ENCODE assay signal across 16 mouse cellular contexts in genomic region chr1:155568133-155568532, GRCm38 (mm10). TPM values are rescaled to one million over a fixed set of nuclear protein-coding genes. Genes with fewer than 3 reads are reported as not detected.
A peak's percentile ranks its signal among the peaks of the same experiment; 100 is the strongest.
DNase-seq lines count a peak whose midpoint lies in the region; ATAC-seq and TF ChIP-seq lines count a peak whose summit lies in the region.
"Had no signal": no experiment of that assay in that cellular context is flagged by ENCODE, and none has a peak within 500 bp of the region (broad histone marks: within the 10 kb centered on the region; RNA-seq: fewer than 3 reads in every experiment).

No protein-coding gene starts in this region.

- no peak overlapping the region for H3K27ac ChIP-seq in forebrain, postnatal 0 days (ENCODE audit: low read depth, low read length)
- H3K27ac ChIP-seq in forebrain, embryonic 15.5 days (replicated peaks): no peak overlapping the region
- no peak overlapping the region for H3K27ac ChIP-seq in liver, embryonic 14.5 days

- H3K27me3 ChIP-seq in forebrain, postnatal 0 days (ENCODE audit: insufficient read depth, low read length): no peaks in the 10 kb centered on the region
- H3K27me3 ChIP-seq in forebrain, embryonic 15.5 days: no peaks in the 10 kb centered on the region
- no peaks in the 10 kb centered on the region for H3K27me3 ChIP-seq in liver, embryonic 14.5 days (ENCODE audit: control insufficient read depth, insufficient read depth, low read length)
- H3K27me3 ChIP-seq in E14TG2a.4 (ENCODE audit: insufficient read depth, low read length): no peaks in the 10 kb centered on the region

- 95% methylated on average over 9 of the region's 9 CpGs for WGBS in forebrain, postnatal 0 days
- 96% methylated on average over 9 of the region's 9 CpGs for WGBS in forebrain, embryonic 15.5 days
- 86% methylated on average over 9 of the region's 9 CpGs for WGBS in liver, embryonic 14.5 days (ENCODE audit: insufficient replicate concordance)

- TF ChIP-seq CTCF in forebrain, postnatal 0 days (IDR thresholded peaks at IDR 0.05; ENCODE audit: low read depth): peak; percentile 30; the same call in 1 of the 2 replicates
- TF ChIP-seq CTCF in liver, embryonic 14.5 days (IDR thresholded peaks at IDR 0.05; ENCODE audit: low read depth): peak; percentile 35
- TF ChIP-seq CTCF in E14TG2a.4 (conservative IDR thresholded peaks at IDR 0.05; ENCODE audit: low read length): peak; percentile 88

- ATAC-seq in forebrain, postnatal 0 days: no peak
- no peak for ATAC-seq in forebrain, embryonic 15.5 days (replicated peaks)
- ATAC-seq in liver, embryonic 14.5 days (ENCODE audit: insufficient read depth): no peak
- peak; percentile 55; the same call in 1 of the 2 replicates for ATAC-seq in erythroblast, adult 5-6 weeks (replicated peaks; ENCODE audit: low FRiP score, poor library complexity, severe bottlenecking)

- H3K4me1 ChIP-seq in forebrain, postnatal 0 days (ENCODE audit: insufficient read depth): no peaks in the 10 kb centered on the region
- H3K4me1 ChIP-seq in forebrain, embryonic 15.5 days: no peaks in the 10 kb centered on the region
- H3K4me1 ChIP-seq in liver, embryonic 14.5 days (replicated peaks; ENCODE audit: control insufficient read depth in 2 of 2, insufficient read depth in 2 of 2, low read length in 1 of 2): no peaks in the 10 kb centered on the region
- no peaks in the 10 kb centered on the region for H3K4me1 ChIP-seq in E14TG2a.4 (replicated peaks; ENCODE audit: low read depth, low read length)

- no peak overlapping the region for H3K9ac ChIP-seq in forebrain, postnatal 0 days
- H3K9ac ChIP-seq in forebrain, embryonic 15.5 days (replicated peaks): no peak overlapping the region
- no peak overlapping the region for H3K9ac ChIP-seq in liver, embryonic 14.5 days (replicated peaks)

- peaks cover 24% of the 10 kb centered on the region for H3K36me3 ChIP-seq in forebrain, postnatal 0 days (ENCODE audit: insufficient read depth)
- H3K36me3 ChIP-seq in forebrain, embryonic 15.5 days: peaks cover 28% of the 10 kb centered on the region
- peaks cover 24% of the 10 kb centered on the region for H3K36me3 ChIP-seq in liver, embryonic 14.5 days (replicated peaks; ENCODE audit: control insufficient read depth, insufficient read depth, low read depth)
- peaks cover 47% of the 10 kb centered on the region for H3K36me3 ChIP-seq in E14TG2a.4 (ENCODE audit: insufficient read depth, low read length)

- no peaks in the 10 kb centered on the region for H3K9me3 ChIP-seq in forebrain, postnatal 0 days (ENCODE audit: low read length)
- H3K9me3 ChIP-seq in forebrain, embryonic 15.5 days: no peaks in the 10 kb centered on the region
- no peaks in the 10 kb centered on the region for H3K9me3 ChIP-seq in liver, embryonic 14.5 days (ENCODE audit: control insufficient read depth, low read length)
- H3K9me3 ChIP-seq in E14TG2a.4 (ENCODE audit: low read length): no peaks in the 10 kb centered on the region

- H3K4me2 ChIP-seq in forebrain, postnatal 0 days (ENCODE audit: low read depth): no peak overlapping the region
- no peak overlapping the region for H3K4me2 ChIP-seq in forebrain, embryonic 15.5 days (replicated peaks)
- H3K4me2 ChIP-seq in liver, embryonic 14.5 days (ENCODE audit: low read depth): no peak overlapping the region

- DNase-seq in forebrain, postnatal 0 days: no peak
- DNase-seq in liver, embryonic 14.5 days (ENCODE audit: low read depth in 3 of 3, low spot score in 3 of 3): no peak
- DNase-seq in liver: no peak
- DNase-seq in embryo, embryonic 10.5 days (ENCODE audit: low spot score): no peak
- DNase-seq in thymus, postnatal 0 days (ENCODE audit: low spot score): no peak
- DNase-seq: adrenal gland, postnatal 25 days; cerebellum, adult 11 months; heart, postnatal 36 days; kidney, adult 18-20 months; left cerebral cortex, postnatal 4 days; thymus, adult 2 months had no signal

- no peak for TF ChIP-seq EP300 in liver, embryonic 14.5 days (IDR thresholded peaks at IDR 0.05; ENCODE audit: low read depth)

- H3K4me3 ChIP-seq in forebrain, postnatal 0 days (ENCODE audit: low read depth, low read length): no peak overlapping the region
- no peak overlapping the region for H3K4me3 ChIP-seq in forebrain, embryonic 15.5 days
- H3K4me3 ChIP-seq in liver, embryonic 14.5 days (ENCODE audit: insufficient read depth in 1 of 2, low read depth in 2 of 2, low read length in 2 of 2): no peak overlapping the region
- no peak overlapping the region for H3K4me3 ChIP-seq in E14TG2a.4 (replicated peaks; ENCODE audit: low read length)
- H3K4me3 ChIP-seq: erythroblast, embryonic 14.5 days; myocyte had no signal

RNA-seq across cellular contexts. Expression of gene Acbd6, which starts 10.2 kb away (rescaled TPM):
- 98.9 and 114 TPM in 2 replicates for total RNA-seq in forebrain, postnatal 0 days (2014; rRNA removed)
- 143 and 152 TPM in 2 replicates for polyA plus RNA-seq in forebrain, postnatal 0 days (2015; fragmentation: Nextera tagmentation; extraction: Ambion mirVana)
- polyA plus RNA-seq in forebrain, embryonic 15.5 days (2015; fragmentation: Nextera tagmentation; extraction: Ambion mirVana): 97.7 and 106 TPM in 2 replicates
- polyA plus RNA-seq in liver, embryonic 14.5 days (2012; rRNA removed): 32.4 and 36.6 TPM in 2 replicates
- polyA plus RNA-seq in liver, embryonic 14.5 days (2014; fragmentation: Nextera tagmentation; extraction: Ambion mirVana): 40.0 and 48.8 TPM in 2 replicates
- 5.6 and 11.0 TPM in 2 replicates for total RNA-seq in erythroblast, adult 5-6 weeks (2015; ENCODE audit: low replicate concordance)
- total RNA-seq in erythroblast, adult 5-6 weeks (2017; ENCODE audit: low replicate concordance): 4.0 and 11.7 TPM in 2 replicates
- 112 and 114 TPM in 2 replicates for polyA plus RNA-seq in thymus, postnatal 0 days (2015; fragmentation: Nextera tagmentation; extraction: Ambion mirVana)

Comparison
In these comparisons a context has a peak if more than half of its experiments do, and no peak if none do; other contexts are left out.
1. CTCF ChIP-seq: peak in every context shown above with its lines; median percentile 88 in E14TG2a.4; 35 in liver, embryonic 14.5 days; 30 in forebrain, postnatal 0 days.